Mouse (Mus musculus): ENCODE measurements at regions not wholly inside any gene's neighbourhood (a gene's known extent, or its start where the extent isn't known, plus 50 kb on each side); places are given as distances from the start of the nearest gene placed in this dataset.

GRCm38 (mm10) chr2:115070666-115071065 is 415.9 kb upstream of the Dph6 start:
- H3K27ac ChIP-seq (replicated peaks), result no peak overlapping the region
- H3K36me3 ChIP-seq, result no peaks in the 10 kb centered on the region
- 59% methylated on average over 3 of the region's 3 CpGs for WGBS
- no peaks in the 10 kb centered on the region; the same call in 1 of the 2 replicates for H3K4me1 ChIP-seq
- H3K9me3 ChIP-seq, result no peaks in the 10 kb centered on the region
- no peak overlapping the region for H3K9ac ChIP-seq
- no peak for ATAC-seq (ENCODE audit: extremely low read depth, insufficient number of reproducible peaks, low FRiP score, low TSS enrichment)
- H3K27me3 ChIP-seq (replicated peaks), result no peaks in the 10 kb centered on the region
- no peak overlapping the region for H3K4me2 ChIP-seq
- H3K4me3 ChIP-seq, result no peak overlapping the region

GRCm38 (mm10) chr2:115081563-115082291 is 427.0 kb upstream of the Dph6 start:
- Histone ChIP-seq H3K36me3 (no peaks in the 10 kb centered on the region), H3K4me3 (no peak overlapping the region), H3K9me3 (no peaks in the 10 kb centered on the region), H3K27me3 (replicated peaks) (no peaks in the 10 kb centered on the region), H3K9ac (no peak overlapping the region), H3K27ac (replicated peaks) (peak overlapping the region; percentile 33), H3K4me1 (peaks cover 13% of the 10 kb centered on the region), H3K4me2 (no peak overlapping the region)
- no peak for ATAC-seq (ENCODE audit: extremely low read depth, insufficient number of reproducible peaks, low FRiP score, low TSS enrichment)
- 54% methylated on average over 11 of the region's 11 CpGs for WGBS

- H3K4me2 ChIP-seq, result no peak overlapping the region
- H3K27ac ChIP-seq (replicated peaks), result peak overlapping the region; percentile 33; the same call in 1 of the 2 replicates
- H3K4me1 ChIP-seq, result peaks cover 13% of the 10 kb centered on the region
- H3K4me3 ChIP-seq, result no peak overlapping the region
- 60% methylated on average over 6 of the region's 6 CpGs for WGBS
- no peaks in the 10 kb centered on the region for H3K36me3 ChIP-seq
- H3K9ac ChIP-seq, result no peak overlapping the region
- ATAC-seq (ENCODE audit: extremely low read depth, insufficient number of reproducible peaks, low FRiP score, low TSS enrichment), result no peak
- no peaks in the 10 kb centered on the region for H3K27me3 ChIP-seq (replicated peaks)
- no peaks in the 10 kb centered on the region for H3K9me3 ChIP-seq
These were observed 427.6 kb upstream of the Dph6 start for GRCm38 (mm10) chr2:115082292-115082809.

DNA sequence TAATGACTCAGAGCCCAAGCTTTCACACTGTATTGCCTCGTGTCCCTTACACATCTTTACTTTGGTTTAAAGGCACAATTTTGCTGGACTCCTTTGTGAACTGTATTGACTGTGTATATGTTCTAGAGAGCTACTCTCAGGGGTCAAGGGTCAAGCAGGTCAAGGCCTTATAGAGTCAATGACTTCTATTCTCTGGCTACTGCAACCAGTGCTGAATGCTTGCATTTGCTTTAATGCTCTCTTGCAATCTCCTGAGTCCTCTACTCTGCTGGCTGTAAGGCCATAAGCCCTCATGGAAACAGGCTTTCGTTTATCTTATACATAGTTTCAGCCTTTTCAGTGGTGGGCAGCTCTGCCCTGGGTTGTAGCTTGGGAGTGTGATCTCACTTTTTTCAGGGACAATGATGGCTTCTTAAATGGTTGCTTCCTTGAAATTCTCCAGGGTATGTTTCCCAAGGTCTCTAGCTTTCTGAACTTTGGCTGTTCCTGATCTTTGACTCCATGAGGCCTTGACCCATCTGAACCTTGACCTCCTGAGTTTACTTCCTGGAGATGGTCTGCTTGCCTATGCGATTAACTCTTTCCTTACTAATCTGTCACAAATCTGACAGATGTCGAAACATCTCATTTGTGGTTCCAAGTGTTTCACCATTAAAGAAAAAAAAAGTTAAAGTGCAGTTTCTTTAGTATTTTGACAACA is 433.8 kb upstream of the Dph6 start:
- Histone ChIP-seq H3K27me3 (replicated peaks) (no peaks in the 10 kb centered on the region), H3K27ac (replicated peaks) (no peak overlapping the region), H3K4me1 (no peaks in the 10 kb centered on the region), H3K4me3 (no peak overlapping the region), H3K36me3 (no peaks in the 10 kb centered on the region), H3K9ac (no peak overlapping the region), H3K4me2 (no peak overlapping the region), H3K9me3 (no peaks in the 10 kb centered on the region)
- 66% methylated on average over 4 of the region's 4 CpGs for WGBS
- ATAC-seq (ENCODE audit: extremely low read depth, insufficient number of reproducible peaks, low FRiP score, low TSS enrichment), result no peak

- Histone ChIP-seq H3K9ac (no peak overlapping the region), H3K9me3 (no peaks in the 10 kb centered on the region), H3K27ac (replicated peaks) (no peak overlapping the region), H3K4me3 (no peak overlapping the region), H3K36me3 (no peaks in the 10 kb centered on the region), H3K4me1 (no peaks in the 10 kb centered on the region), H3K4me2 (no peak overlapping the region), H3K27me3 (replicated peaks) (no peaks in the 10 kb centered on the region)
- whole genome bisulfite sequencing, result 48% methylated on average over 12 of the region's 12 CpGs
- no peak for ATAC-seq (ENCODE audit: extremely low read depth, insufficient number of reproducible peaks, low FRiP score, low TSS enrichment)
These were observed 435.8 kb upstream of the Dph6 start for GRCm38 (mm10) chr2:115090430-115091175.

GRCm38 (mm10) chr2:115095351-115095750 is 440.6 kb upstream of the Dph6 start:
- 75% methylated on average over 12 of the region's 12 CpGs for WGBS

DNA sequence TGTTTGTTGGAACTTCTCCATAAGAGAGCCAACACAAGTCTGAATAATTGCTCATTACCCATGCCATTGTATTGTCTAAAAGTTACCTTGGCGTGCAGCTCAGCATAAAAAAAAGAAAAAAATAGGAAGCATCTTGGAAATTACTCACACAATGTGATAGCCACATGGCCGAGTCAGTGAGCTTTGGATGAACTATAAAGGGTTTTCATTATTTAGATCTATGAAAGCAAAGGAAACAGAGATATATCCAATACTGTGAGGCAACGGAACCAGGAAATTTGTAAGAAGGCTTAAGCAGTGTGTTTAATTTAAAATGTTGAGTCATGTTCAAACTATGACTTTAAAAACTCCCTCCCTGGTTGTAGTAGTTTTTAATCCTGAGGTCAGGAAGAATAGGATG is 446.7 kb upstream of the Dph6 start:
- Histone ChIP-seq H3K27ac (replicated peaks) (no peak overlapping the region), H3K9ac (no peak overlapping the region), H3K4me2 (no peak overlapping the region), H3K36me3 (no peaks in the 10 kb centered on the region), H3K4me3 (no peak overlapping the region), H3K9me3 (no peaks in the 10 kb centered on the region), H3K4me1 (no peaks in the 10 kb centered on the region), H3K27me3 (replicated peaks) (no peaks in the 10 kb centered on the region)
- no peak for ATAC-seq (ENCODE audit: extremely low read depth, insufficient number of reproducible peaks, low FRiP score, low TSS enrichment)
- WGBS, result 65% methylated on average over 3 of the region's 3 CpGs

More at GRCm38 (mm10) chr2:115095351-115095750, 440.6 kb upstream of the Dph6 start:
- Histone ChIP-seq H3K27ac (replicated peaks) (no peak overlapping the region), H3K4me2 (no peak overlapping the region), H3K27me3 (replicated peaks) (no peaks in the 10 kb centered on the region), H3K9me3 (no peaks in the 10 kb centered on the region), H3K36me3 (no peaks in the 10 kb centered on the region), H3K4me1 (no peaks in the 10 kb centered on the region), H3K9ac (no peak overlapping the region), H3K4me3 (no peak overlapping the region)
- no peak for ATAC-seq (ENCODE audit: extremely low read depth, insufficient number of reproducible peaks, low FRiP score, low TSS enrichment)

GRCm38 (mm10) chr2:115119429-115120205 is 461.9 kb upstream of the BC052040 start:
- no peak overlapping the region for H3K9ac ChIP-seq
- ATAC-seq (ENCODE audit: extremely low read depth, insufficient number of reproducible peaks, low FRiP score, low TSS enrichment), result no peak
- H3K27ac ChIP-seq (replicated peaks), result no peak overlapping the region
- no peaks in the 10 kb centered on the region for H3K36me3 ChIP-seq
- WGBS, result 74% methylated on average over 9 of the region's 9 CpGs
- no peak overlapping the region for H3K4me3 ChIP-seq
- no peaks in the 10 kb centered on the region for H3K4me1 ChIP-seq
- H3K4me2 ChIP-seq, result no peak overlapping the region
- H3K27me3 ChIP-seq (replicated peaks), result no peaks in the 10 kb centered on the region
- H3K9me3 ChIP-seq, result no peaks in the 10 kb centered on the region

DNA sequence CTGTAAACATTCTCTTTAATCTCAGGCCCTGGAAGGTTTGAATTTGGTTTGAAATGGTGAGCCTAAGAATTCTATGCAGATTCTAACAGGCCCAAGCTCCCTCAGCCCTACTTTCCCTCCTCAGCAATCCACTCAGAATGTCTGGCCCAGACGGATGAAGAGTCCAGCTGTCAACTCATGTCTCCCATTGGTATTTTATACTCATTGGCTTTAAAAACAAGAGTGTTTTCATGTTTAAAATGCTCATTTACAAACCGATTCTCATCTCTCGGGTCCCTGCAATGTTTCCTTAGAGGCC is 461.4 kb upstream of the BC052040 start:
- Histone ChIP-seq H3K36me3 (no peaks in the 10 kb centered on the region), H3K27me3 (replicated peaks) (no peaks in the 10 kb centered on the region), H3K4me1 (no peaks in the 10 kb centered on the region), H3K4me2 (no peak overlapping the region), H3K27ac (replicated peaks) (no peak overlapping the region), H3K9me3 (no peaks in the 10 kb centered on the region), H3K9ac (no peak overlapping the region), H3K4me3 (no peak overlapping the region)
- ATAC-seq (ENCODE audit: extremely low read depth, insufficient number of reproducible peaks, low FRiP score, low TSS enrichment), result no peak
- whole genome bisulfite sequencing, result 65% methylated on average over 3 of the region's 3 CpGs

DNA sequence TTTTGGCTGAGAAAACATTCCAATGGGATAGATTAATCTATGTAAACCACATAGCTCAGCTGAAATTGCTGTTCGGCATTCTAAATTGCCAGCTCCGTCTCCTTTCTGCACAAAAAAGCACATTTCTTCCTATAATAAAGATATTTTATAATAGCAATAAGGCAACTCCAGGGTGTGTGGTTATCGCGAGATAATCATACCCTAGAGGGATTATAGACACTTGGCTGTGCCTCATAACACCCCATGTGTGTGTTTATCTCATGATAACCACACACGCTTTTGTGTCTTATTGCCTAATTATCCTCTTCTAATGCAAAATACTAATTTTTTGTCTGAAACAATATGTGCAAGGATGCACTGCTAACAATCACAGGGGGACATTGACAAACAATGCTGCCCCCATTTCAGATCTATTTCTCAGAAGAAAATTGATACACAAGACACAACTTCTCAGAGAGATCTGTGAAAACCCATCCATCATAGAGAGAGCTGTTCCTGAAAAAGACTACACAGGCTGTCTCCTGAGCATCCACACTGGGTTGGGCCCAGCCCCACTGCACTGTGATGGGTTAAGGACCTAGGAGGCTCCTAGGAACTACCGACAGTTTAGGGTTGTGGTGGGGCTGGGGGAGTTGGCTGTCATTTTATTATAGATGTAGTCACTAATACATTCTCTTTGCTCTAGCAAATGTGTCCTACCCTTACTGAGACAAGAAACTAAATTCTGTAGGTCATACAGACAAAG is 454.7 kb upstream of the BC052040 start:
- Histone ChIP-seq H3K4me2 (no peak overlapping the region), H3K9me3 (no peaks in the 10 kb centered on the region), H3K4me1 (no peaks in the 10 kb centered on the region), H3K36me3 (no peaks in the 10 kb centered on the region), H3K27ac (replicated peaks) (no peak overlapping the region), H3K27me3 (replicated peaks) (no peaks in the 10 kb centered on the region), H3K9ac (no peak overlapping the region), H3K4me3 (no peak overlapping the region)
- WGBS, result 75% methylated on average over 6 of the region's 6 CpGs
- no peak for ATAC-seq (ENCODE audit: extremely low read depth, insufficient number of reproducible peaks, low FRiP score, low TSS enrichment)

Data from heart, embryonic 13.5 days (tissue).